23 mouse cellular contexts compared by ENCODE assay signal in the genomic region with DNA sequence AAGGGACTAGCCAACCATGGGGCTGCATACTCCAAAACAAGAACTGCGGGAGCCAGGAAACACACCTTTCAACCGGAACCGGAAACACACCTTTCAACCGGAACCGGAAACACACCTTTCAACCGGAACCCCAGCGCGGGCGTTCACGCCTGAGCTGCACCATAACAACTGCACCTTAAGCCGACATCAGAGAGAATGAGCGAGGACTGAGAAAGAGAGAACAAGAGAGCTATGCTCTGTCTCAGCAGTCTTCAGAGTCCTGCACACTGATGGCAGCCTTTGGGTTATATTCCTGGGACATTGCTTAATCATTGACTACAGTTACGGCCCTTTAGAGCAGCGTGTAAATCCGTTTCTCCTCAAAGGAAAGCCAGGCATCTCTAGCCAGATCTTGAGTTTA. TPM values are rescaled to one million over a fixed set of nuclear protein-coding genes. Genes with fewer than 3 reads are reported as not detected.
A peak's percentile ranks its signal among the peaks of the same experiment; 100 is the strongest.
DNase-seq lines count a peak whose midpoint lies in the region; ATAC-seq and TF ChIP-seq lines count a peak whose summit lies in the region.
"Had no signal": no experiment of that assay in that cellular context is flagged by ENCODE, and none has a peak within 500 bp of the region (broad histone marks: within the 10 kb centered on the region; RNA-seq: fewer than 3 reads in every experiment).

No protein-coding gene starts in this region.

- H3K4me3 ChIP-seq in midbrain, embryonic 11.5 days (ENCODE audit: low read depth, low read length) = no peak overlapping the region
- H3K4me3 ChIP-seq in midbrain, postnatal 0 days (ENCODE audit: low read depth, low read length) = no peak overlapping the region
- H3K4me3 ChIP-seq: embryonic facial prominence, embryonic 15.5 days; heart, embryonic 12.5 days; midbrain, embryonic 10.5 days; neural tube, embryonic 15.5 days had no signal

- 95% methylated on average over 15 of the region's 15 CpGs for WGBS in midbrain, embryonic 11.5 days
- 90% methylated on average over 15 of the region's 15 CpGs for WGBS in midbrain, postnatal 0 days

- H3K36me3 ChIP-seq in midbrain, embryonic 11.5 days (ENCODE audit: control insufficient read depth, insufficient read depth, low read length) = no peaks in the 10 kb centered on the region
- no peaks in the 10 kb centered on the region for H3K36me3 ChIP-seq in midbrain, postnatal 0 days (ENCODE audit: insufficient read depth, low read length)
- H3K36me3 ChIP-seq: embryonic facial prominence, embryonic 15.5 days; heart, embryonic 12.5 days; midbrain, embryonic 10.5 days; neural tube, embryonic 15.5 days had no signal

- H3K4me1 ChIP-seq in midbrain, embryonic 11.5 days (ENCODE audit: control insufficient read depth, insufficient read depth, low read length) = no peaks in the 10 kb centered on the region
- H3K4me1 ChIP-seq in midbrain, postnatal 0 days (ENCODE audit: insufficient read depth, low read length) = no peaks in the 10 kb centered on the region
- H3K4me1 ChIP-seq: embryonic facial prominence, embryonic 15.5 days; heart, embryonic 12.5 days; midbrain, embryonic 10.5 days; neural tube, embryonic 15.5 days had no signal

- no peak overlapping the region for H3K9ac ChIP-seq in midbrain, embryonic 11.5 days (ENCODE audit: low read length)
- H3K9ac ChIP-seq in midbrain, postnatal 0 days (replicated peaks; ENCODE audit: low read length, poor library complexity, severe bottlenecking) = no peak overlapping the region
- H3K9ac ChIP-seq: embryonic facial prominence, embryonic 15.5 days; heart, embryonic 12.5 days; neural tube, embryonic 15.5 days had no signal

- no peak overlapping the region for H3K27ac ChIP-seq in midbrain, embryonic 11.5 days (ENCODE audit: low read depth, low read length)
- no peak overlapping the region for H3K27ac ChIP-seq in midbrain, postnatal 0 days (ENCODE audit: low read depth, low read length)
- H3K27ac ChIP-seq: embryonic facial prominence, embryonic 15.5 days; macrophage; midbrain, embryonic 10.5 days; neural tube, embryonic 15.5 days had no signal

- DNase-seq in midbrain, embryonic 11.5 days (ENCODE audit: low spot score, missing footprints) = peak; percentile 41
- DNase-seq in midbrain, postnatal 0 days (ENCODE audit: low spot score) = no peak
- peak; percentile 20 to 56 for DNase-seq in kidney, adult 8-10 months
- DNase-seq in kidney, postnatal 14 days = peak; percentile 33
- peak; percentile 4 for DNase-seq in yolk sac, embryonic 10.5 days (ENCODE audit: low spot score)
- DNase-seq in urinary bladder, adult 18-20 months (ENCODE audit: low spot score in 2 of 2) = no peak
- DNase-seq in frontal cortex, adult 2 months (ENCODE audit: extremely low spot score in 1 of 2, low spot score in 1 of 2) = no peak
- no peak for DNase-seq in heart, adult 18-20 months
- DNase-seq: adrenal gland, postnatal 25 days; cerebellum, adult 9-10 months; gastrocnemius, postnatal 14 days; heart, adult 11 months; heart, postnatal 10 days; layer of hippocampus, postnatal 36 days; thymus, postnatal 25 days had no signal

- no peak for ATAC-seq in midbrain, embryonic 11.5 days (ENCODE audit: low FRiP score)
- no peak for ATAC-seq in midbrain, postnatal 0 days (ENCODE audit: low FRiP score)
- ATAC-seq: forebrain, embryonic 14.5 days; lung, postnatal 0 days had no signal

- TF ChIP-seq CTCF in midbrain, postnatal 0 days (IDR thresholded peaks at IDR 0.05) = no peak

- no peaks in the 10 kb centered on the region for H3K9me3 ChIP-seq in midbrain, embryonic 11.5 days (ENCODE audit: control insufficient read depth, low read length)
- no peaks in the 10 kb centered on the region for H3K9me3 ChIP-seq in midbrain, postnatal 0 days (ENCODE audit: low read length)
- H3K9me3 ChIP-seq: embryonic facial prominence, embryonic 15.5 days; heart, embryonic 12.5 days; midbrain, embryonic 10.5 days; neural tube, embryonic 15.5 days had no signal

- no peaks in the 10 kb centered on the region for H3K27me3 ChIP-seq in midbrain, embryonic 11.5 days (ENCODE audit: control insufficient read depth, insufficient read depth, low read length)
- H3K27me3 ChIP-seq in midbrain, postnatal 0 days (ENCODE audit: insufficient read depth, low read length) = no peaks in the 10 kb centered on the region
- H3K27me3 ChIP-seq: embryonic facial prominence, embryonic 15.5 days; heart, embryonic 12.5 days; neural tube, embryonic 15.5 days had no signal

- H3K4me2 ChIP-seq in midbrain, embryonic 11.5 days = no peak overlapping the region
- no peak overlapping the region for H3K4me2 ChIP-seq in midbrain, postnatal 0 days (ENCODE audit: low read depth, low read length, poor library complexity, severe bottlenecking)
- H3K4me2 ChIP-seq: embryonic facial prominence, embryonic 15.5 days; heart, embryonic 12.5 days; neural tube, embryonic 15.5 days had no signal

RNA-seq across cellular contexts. Expression of gene Mark1, which starts 58.1 kb away (rescaled TPM):
- 5.3 and 5.8 TPM in 2 replicates for polyA plus RNA-seq in midbrain, embryonic 11.5 days (2014; fragmentation: Nextera tagmentation; extraction: Ambion mirVana)
- 69.1 and 73.0 TPM in 2 replicates for total RNA-seq in midbrain, postnatal 0 days (2014; rRNA removed)
- polyA plus RNA-seq in midbrain, postnatal 0 days (2015; fragmentation: Nextera tagmentation; extraction: Ambion mirVana) = 12.1 and 13.0 TPM in 2 replicates
- polyA plus RNA-seq in frontal cortex, adult 2 months (2012; rRNA removed) = 48.6 and 51.7 TPM in 2 replicates
- total RNA-seq in heart, adult 18-20 months (2021) = 1 to 10 TPM; 8.7 to 8.8 TPM
- total RNA-seq: common myeloid progenitor, adult 5-6 weeks had no signal
- polyA plus RNA-seq: macrophage had no signal

Comparison
In these comparisons a context has a peak if more than half of its experiments do, and no peak if none do; other contexts are left out.
1. DNase-seq: peak in midbrain, embryonic 11.5 days (single experiment), kidney, adult 8-10 months (2 of 2), kidney, postnatal 14 days (single experiment) and yolk sac, embryonic 10.5 days (single experiment); none in midbrain, postnatal 0 days (single experiment), urinary bladder, adult 18-20 months (0 of 2), frontal cortex, adult 2 months (0 of 2) and heart, adult 18-20 months (0 of 2).